9 mouse cellular contexts compared by ENCODE assay signal in genomic region chr9:21196521-21197433, GRCm38 (mm10). TPM values are rescaled to one million over a fixed set of nuclear protein-coding genes. Genes with fewer than 3 reads are reported as not detected.
A peak's percentile ranks its signal among the peaks of the same experiment; 100 is the strongest.
DNase-seq lines count a peak whose midpoint lies in the region; ATAC-seq and TF ChIP-seq lines count a peak whose summit lies in the region.
"Had no signal": no experiment of that assay in that cellular context is flagged by ENCODE, and none has a peak within 500 bp of the region (broad histone marks: within the 10 kb centered on the region; RNA-seq: fewer than 3 reads in every experiment).

No protein-coding gene starts in this region.

- no peak for DNase-seq in liver, postnatal 0 days
- DNase-seq in layer of hippocampus, adult 2 months (ENCODE audit: low spot score in 2 of 2): peak; percentile 69 to 70
- no peak for DNase-seq in ovary, postnatal 36 days (ENCODE audit: low spot score)
- DNase-seq in kidney, postnatal 25 days: no peak
- no peak for DNase-seq in spleen, adult 12 weeks (ENCODE audit: low spot score)

- H3K4me3 ChIP-seq in liver, embryonic 12.5 days: no peak overlapping the region
- no peak overlapping the region for H3K4me3 ChIP-seq in liver, postnatal 0 days (ENCODE audit: low read depth, low read length)
- peak overlapping the region; percentile 33 for H3K4me3 ChIP-seq in embryonic facial prominence, embryonic 12.5 days
- H3K4me3 ChIP-seq in layer of hippocampus, adult 2 months: peak overlapping the region; percentile 66
- peak overlapping the region; percentile 46 for H3K4me3 ChIP-seq in neural tube, embryonic 12.5 days

- 68% methylated on average over 19 of the region's 19 CpGs for WGBS in liver, embryonic 12.5 days (ENCODE audit: insufficient replicate concordance)
- WGBS in liver, postnatal 0 days (ENCODE audit: insufficient replicate concordance): 72% methylated on average over 18 of the region's 19 CpGs
- WGBS in embryonic facial prominence, embryonic 12.5 days: 37% methylated on average over 19 of the region's 19 CpGs
- 25% methylated on average over 19 of the region's 19 CpGs for WGBS in neural tube, embryonic 12.5 days

- peaks cover 5% of the 10 kb centered on the region; the same call in 1 of the 2 replicates for H3K36me3 ChIP-seq in liver, embryonic 12.5 days
- H3K36me3 ChIP-seq in liver, postnatal 0 days (replicated peaks; ENCODE audit: insufficient read depth, low read length): peaks cover 15% of the 10 kb centered on the region
- H3K36me3 ChIP-seq in embryonic facial prominence, embryonic 12.5 days: no peaks in the 10 kb centered on the region
- H3K36me3 ChIP-seq in neural tube, embryonic 12.5 days: 0 out of 2 replicates have a peak, but pooled peaks cover 3% of the 10 kb centered on the region

- no peak overlapping the region for H3K27ac ChIP-seq in liver, embryonic 12.5 days
- H3K27ac ChIP-seq in liver, postnatal 0 days (ENCODE audit: low read depth): no peak overlapping the region
- H3K27ac ChIP-seq in embryonic facial prominence, embryonic 12.5 days: no peak overlapping the region
- peak overlapping the region; percentile 95 for H3K27ac ChIP-seq in layer of hippocampus, adult 2 months
- H3K27ac ChIP-seq in neural tube, embryonic 12.5 days: peak overlapping the region; percentile 23; the same call in 1 of the 2 replicates

- ATAC-seq in liver, embryonic 12.5 days: no peak
- no peak for ATAC-seq in liver, postnatal 0 days
- ATAC-seq in embryonic facial prominence, embryonic 12.5 days (ENCODE audit: insufficient number of reproducible peaks, insufficient read depth, low FRiP score, low TSS enrichment): peak; percentile 36
- peak; percentile 64 for ATAC-seq in neural tube, embryonic 12.5 days (ENCODE audit: low FRiP score, low read depth)

- no peak for TF ChIP-seq EP300 in liver, postnatal 0 days (IDR thresholded peaks at IDR 0.05; ENCODE audit: low read depth)

- no peak overlapping the region for H3K9ac ChIP-seq in liver, embryonic 12.5 days
- H3K9ac ChIP-seq in liver, postnatal 0 days (replicated peaks): no peak overlapping the region
- peak overlapping the region; percentile 45; the same call in 1 of the 2 replicates for H3K9ac ChIP-seq in embryonic facial prominence, embryonic 12.5 days
- H3K9ac ChIP-seq in neural tube, embryonic 12.5 days: peak overlapping the region; percentile 69

- no peaks in the 10 kb centered on the region for H3K27me3 ChIP-seq in liver, embryonic 12.5 days (replicated peaks)
- no peaks in the 10 kb centered on the region for H3K27me3 ChIP-seq in liver, postnatal 0 days (ENCODE audit: insufficient read depth, low read length)
- H3K27me3 ChIP-seq in embryonic facial prominence, embryonic 12.5 days: no peaks in the 10 kb centered on the region
- H3K27me3 ChIP-seq in neural tube, embryonic 12.5 days (replicated peaks): no peaks in the 10 kb centered on the region

- peak overlapping the region; percentile 5 for H3K4me2 ChIP-seq in liver, embryonic 12.5 days
- no peak overlapping the region for H3K4me2 ChIP-seq in liver, postnatal 0 days (ENCODE audit: low read depth, low read length)
- peak overlapping the region; percentile 50 for H3K4me2 ChIP-seq in embryonic facial prominence, embryonic 12.5 days (replicated peaks)
- peak overlapping the region; percentile 69 for H3K4me2 ChIP-seq in neural tube, embryonic 12.5 days (replicated peaks)

- no peak for TF ChIP-seq CTCF in liver, postnatal 0 days (IDR thresholded peaks at IDR 0.05; ENCODE audit: low read depth)
- no peak for TF ChIP-seq CTCF in layer of hippocampus, adult 2 months (conservative IDR thresholded peaks at IDR 0.05)

- no peaks in the 10 kb centered on the region for H3K9me3 ChIP-seq in liver, embryonic 12.5 days (replicated peaks)
- H3K9me3 ChIP-seq in liver, postnatal 0 days (ENCODE audit: low read length): no peaks in the 10 kb centered on the region
- H3K9me3 ChIP-seq in embryonic facial prominence, embryonic 12.5 days: no peaks in the 10 kb centered on the region
- H3K9me3 ChIP-seq in neural tube, embryonic 12.5 days: no peaks in the 10 kb centered on the region

- H3K4me1 ChIP-seq in liver, embryonic 12.5 days: peaks cover 8% of the 10 kb centered on the region
- no peaks in the 10 kb centered on the region for H3K4me1 ChIP-seq in liver, postnatal 0 days (ENCODE audit: insufficient read depth)
- H3K4me1 ChIP-seq in embryonic facial prominence, embryonic 12.5 days: peaks cover 30% of the 10 kb centered on the region
- peaks cover 31% of the 10 kb centered on the region for H3K4me1 ChIP-seq in neural tube, embryonic 12.5 days

RNA-seq across cellular contexts. Expression of gene Pde4a, which starts 31.3 kb away (rescaled TPM):
- polyA plus RNA-seq in liver, embryonic 12.5 days (2016; fragmentation: Nextera tagmentation; extraction: Ambion mirVana): 2.6 and 2.9 TPM in 2 replicates
- 1.4 and 1.5 TPM in 2 replicates for polyA plus RNA-seq in liver, postnatal 0 days (2015; fragmentation: Nextera tagmentation; extraction: Ambion mirVana)
- 5.6 and 7.2 TPM in 2 replicates for polyA plus RNA-seq in embryonic facial prominence, embryonic 12.5 days (2016; fragmentation: Nextera tagmentation; extraction: Ambion mirVana)
- 10 to 100 TPM; 86.6 to 89.3 TPM for total RNA-seq in layer of hippocampus, adult 2 months (2021)
- polyA plus RNA-seq in neural tube, embryonic 12.5 days (2016; fragmentation: Nextera tagmentation; extraction: Ambion mirVana): 12.3 and 14.7 TPM in 2 replicates

RNA-seq across cellular contexts. Expression of gene Keap1, which starts 42.4 kb away (rescaled TPM):
- polyA plus RNA-seq in liver, embryonic 12.5 days (2016; fragmentation: Nextera tagmentation; extraction: Ambion mirVana): 39.8 and 41.6 TPM in 2 replicates
- polyA plus RNA-seq in liver, postnatal 0 days (2015; fragmentation: Nextera tagmentation; extraction: Ambion mirVana): 22.9 and 26.5 TPM in 2 replicates
- polyA plus RNA-seq in embryonic facial prominence, embryonic 12.5 days (2016; fragmentation: Nextera tagmentation; extraction: Ambion mirVana): 61.3 and 68.7 TPM in 2 replicates
- 10 to 100 TPM; 56.7 to 60.6 TPM for total RNA-seq in layer of hippocampus, adult 2 months (2021)
- polyA plus RNA-seq in neural tube, embryonic 12.5 days (2016; fragmentation: Nextera tagmentation; extraction: Ambion mirVana): 53.9 and 55.1 TPM in 2 replicates

RNA-seq across cellular contexts. Expression of gene Cdc37, which starts 47.0 kb away (rescaled TPM):
- polyA plus RNA-seq in liver, embryonic 12.5 days (2016; fragmentation: Nextera tagmentation; extraction: Ambion mirVana): 221 and 228 TPM in 2 replicates
- 81.1 and 84.1 TPM in 2 replicates for polyA plus RNA-seq in liver, postnatal 0 days (2015; fragmentation: Nextera tagmentation; extraction: Ambion mirVana)
- polyA plus RNA-seq in embryonic facial prominence, embryonic 12.5 days (2016; fragmentation: Nextera tagmentation; extraction: Ambion mirVana): 335 and 342 TPM in 2 replicates
- 100 to 1,000 TPM; 144 to 150 TPM for total RNA-seq in layer of hippocampus, adult 2 months (2021)
- 271 and 293 TPM in 2 replicates for polyA plus RNA-seq in neural tube, embryonic 12.5 days (2016; fragmentation: Nextera tagmentation; extraction: Ambion mirVana)

RNA-seq across cellular contexts. Expression of gene S1pr5, which starts 51.5 kb away (rescaled TPM):
- polyA plus RNA-seq in liver, embryonic 12.5 days (2016; fragmentation: Nextera tagmentation; extraction: Ambion mirVana): 0.10 and 0.12 TPM in 2 replicates
- 0.08 and 0.17 TPM in 2 replicates for polyA plus RNA-seq in liver, postnatal 0 days (2015; fragmentation: Nextera tagmentation; extraction: Ambion mirVana)
- polyA plus RNA-seq in embryonic facial prominence, embryonic 12.5 days (2016; fragmentation: Nextera tagmentation; extraction: Ambion mirVana): 0.42 and 0.64 TPM in 2 replicates
- total RNA-seq in layer of hippocampus, adult 2 months (2021): 10 to 100 TPM; 10.6 to 10.9 TPM
- polyA plus RNA-seq in neural tube, embryonic 12.5 days (2016; fragmentation: Nextera tagmentation; extraction: Ambion mirVana): 1.5 and 2.0 TPM in 2 replicates
- polyA plus RNA-seq: large intestine, adult 2 months had no signal

Comparison
In these comparisons a context has a peak if more than half of its experiments do, and no peak if none do; other contexts are left out.
1. ATAC-seq: peak in embryonic facial prominence, embryonic 12.5 days (single experiment) and neural tube, embryonic 12.5 days (single experiment); none in liver, embryonic 12.5 days (single experiment) and liver, postnatal 0 days (single experiment).
2. H3K27ac ChIP-seq: peak in layer of hippocampus, adult 2 months (single experiment) and neural tube, embryonic 12.5 days (single experiment); none in liver, embryonic 12.5 days (single experiment), liver, postnatal 0 days (single experiment) and embryonic facial prominence, embryonic 12.5 days (single experiment).
3. H3K4me3 ChIP-seq: peak in embryonic facial prominence, embryonic 12.5 days (single experiment), layer of hippocampus, adult 2 months (single experiment) and neural tube, embryonic 12.5 days (single experiment); none in liver, embryonic 12.5 days (single experiment) and liver, postnatal 0 days (single experiment).
4. H3K9ac ChIP-seq: peak in embryonic facial prominence, embryonic 12.5 days (single experiment) and neural tube, embryonic 12.5 days (single experiment); none in liver, embryonic 12.5 days (single experiment) and liver, postnatal 0 days (single experiment).
5. DNase-seq: peak in layer of hippocampus, adult 2 months (2 of 2); none in liver, postnatal 0 days (single experiment), ovary, postnatal 36 days (single experiment), kidney, postnatal 25 days (0 of 2) and spleen, adult 12 weeks (single experiment).